Mouse (Mus musculus) layer of hippocampus, postnatal 10 days (tissue): ENCODE measurements at regions not wholly inside any gene's neighbourhood (a gene's known extent, or its start where the extent isn't known, plus 50 kb on each side); places are given as distances from the start of the nearest gene placed in this dataset.

ENCODE experiments used
- DNase-seq, 2 experiments: peaks; one replicate each; pipeline ENCODE4 v3.0.0; 2021; ENCODE audit warnings: low spot score in 2 of 2

DNA sequence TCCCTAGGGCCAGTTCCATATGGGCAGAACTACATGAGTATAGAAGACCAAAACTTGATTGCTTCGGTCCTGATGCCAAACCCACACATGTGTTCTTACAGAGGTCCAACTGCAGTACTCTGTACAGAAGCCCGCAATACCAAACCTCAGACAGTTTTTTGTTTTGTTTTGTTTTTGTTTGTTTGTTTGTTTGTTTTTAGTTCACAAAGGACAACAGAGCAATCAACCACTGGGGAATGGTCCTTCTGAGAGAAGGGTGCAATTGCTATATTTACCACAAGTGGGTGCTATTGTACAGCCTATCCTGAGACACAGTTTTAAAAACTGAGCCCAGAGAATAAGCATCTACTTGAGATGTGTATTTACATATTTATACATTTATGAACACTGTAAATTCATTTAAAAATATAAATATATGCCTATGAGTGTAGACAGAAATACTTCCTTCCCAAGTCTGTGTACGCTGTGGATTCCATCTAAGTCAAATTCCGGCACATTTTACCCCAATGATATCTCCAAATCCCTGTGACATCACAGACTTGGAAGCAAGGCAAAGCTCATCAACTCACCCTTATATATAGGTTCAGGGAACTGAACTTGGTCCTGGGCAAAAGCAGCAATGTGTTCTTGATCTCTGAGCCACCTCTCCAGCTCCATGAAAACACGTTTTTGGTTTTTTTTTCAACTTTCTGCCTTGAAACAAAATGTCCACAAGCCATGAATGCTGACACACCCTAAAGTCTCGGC lies 101.3 kb upstream of the A26c2 start:
- DNase-seq: peak; percentile 15 to 25

DNA sequence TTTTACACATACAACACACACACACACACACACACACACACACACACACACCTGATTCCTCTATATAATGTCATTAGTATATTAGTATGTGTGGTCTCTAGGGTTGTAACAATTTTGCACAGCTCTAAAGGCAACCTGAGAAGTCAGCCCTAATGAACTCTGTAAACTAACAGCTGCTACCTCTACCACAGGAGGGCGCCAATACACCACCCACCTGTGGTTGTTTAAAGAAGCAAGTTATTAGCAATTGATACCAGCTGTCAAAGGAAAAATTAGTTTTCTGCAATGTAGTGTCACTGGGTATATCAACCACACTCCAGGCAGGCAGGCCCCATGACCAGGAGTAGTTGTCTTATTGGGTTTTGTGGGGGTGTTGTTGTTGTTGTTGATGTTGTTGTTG lies 98.8 kb upstream of the A26c2 start:
- DNase-seq: peak; percentile 66 to 69

- no peak for DNase-seq
These were observed 70.9 kb upstream of the A26c2 start for GRCm38 (mm10) chr7:62894337-62894736.

DNA sequence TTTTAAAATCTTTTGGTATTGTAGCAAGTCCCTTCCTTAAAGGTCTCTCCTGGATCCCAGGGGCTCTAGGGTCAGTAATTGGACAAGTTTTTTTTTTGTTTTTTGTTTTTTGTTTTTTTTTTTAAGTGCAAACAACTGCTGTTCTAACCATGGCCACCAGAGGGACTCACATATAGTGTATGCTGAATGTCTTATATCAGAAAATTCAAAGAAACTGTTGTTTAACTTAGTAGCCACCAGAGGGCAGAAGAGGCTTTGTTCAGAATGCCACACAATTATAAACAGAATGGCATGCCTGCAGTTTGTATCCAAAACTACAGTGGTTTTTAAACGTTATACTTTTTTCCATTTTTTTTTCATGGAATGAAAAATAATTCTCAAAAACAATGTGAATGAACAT lies 53.6 kb upstream of the A26c2 start:
- DNase-seq: peak; percentile 16 to 38
